Comparison of ENCODE assay signal across 16 mouse cellular contexts in the genomic region with DNA sequence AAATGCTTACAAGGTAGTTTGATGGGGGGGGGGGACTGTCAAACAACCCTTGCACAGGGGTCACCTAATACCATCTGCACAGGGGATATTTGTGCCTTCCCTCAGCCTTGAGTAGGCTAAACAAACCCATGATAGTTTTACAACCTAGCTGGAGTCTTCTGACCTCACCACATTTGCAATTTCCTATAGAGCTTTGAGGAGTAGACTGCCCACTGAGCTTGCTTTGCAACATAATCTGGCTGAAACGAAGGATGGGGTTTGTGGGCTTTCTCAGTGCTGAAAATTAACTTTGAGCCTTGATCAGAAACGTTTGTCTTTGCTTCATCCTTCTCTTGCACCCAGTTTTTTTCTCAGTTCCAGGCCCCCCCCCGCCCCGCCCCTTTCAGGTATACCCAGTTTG.
"Had no signal": no experiment of that assay in that cellular context is flagged by ENCODE, and none has a peak within 500 bp of the region (broad histone marks: within the 10 kb centered on the region; RNA-seq: fewer than 3 reads in every experiment).

No protein-coding gene starts in this region.

- H3K4me1 ChIP-seq: midbrain, embryonic 13.5 days; stomach, embryonic 15.5 days had no signal

- H3K4me3 ChIP-seq: midbrain, embryonic 10.5 days; midbrain, embryonic 13.5 days; myocyte; neural tube, embryonic 13.5 days; neural tube, embryonic 15.5 days; stomach, embryonic 15.5 days had no signal

- H3K4me2 ChIP-seq: lung, embryonic 14.5 days; midbrain, embryonic 13.5 days; neural tube, embryonic 13.5 days; neural tube, embryonic 15.5 days; stomach, embryonic 15.5 days had no signal

- DNase-seq: lung, postnatal 14 days; retina, postnatal 1 day; right cerebral cortex, adult 18-20 months; right cerebral cortex, postnatal 14 days; thymus, adult 2 months; thymus, postnatal 25 days; thymus, postnatal 4 days had no signal

- H3K27me3 ChIP-seq: midbrain, embryonic 13.5 days; neural tube, embryonic 13.5 days; neural tube, embryonic 15.5 days; stomach, embryonic 15.5 days had no signal

- H3K9me3 ChIP-seq: midbrain, embryonic 10.5 days; midbrain, embryonic 13.5 days; neural tube, embryonic 13.5 days; neural tube, embryonic 15.5 days; stomach, embryonic 15.5 days had no signal

- H3K27ac ChIP-seq: liver, embryonic 14.5 days; midbrain, embryonic 10.5 days; midbrain, embryonic 13.5 days; neural tube, embryonic 13.5 days; neural tube, embryonic 15.5 days; stomach, embryonic 15.5 days had no signal

- H3K9ac ChIP-seq: liver, embryonic 14.5 days; lung, embryonic 14.5 days; midbrain, embryonic 13.5 days; neural tube, embryonic 13.5 days; neural tube, embryonic 15.5 days; stomach, embryonic 15.5 days had no signal

- H3K36me3 ChIP-seq: midbrain, embryonic 10.5 days; midbrain, embryonic 13.5 days; neural tube, embryonic 13.5 days; neural tube, embryonic 15.5 days; stomach, embryonic 15.5 days had no signal

- ATAC-seq: midbrain, embryonic 13.5 days; midbrain, embryonic 16.5 days had no signal
